Comparison of ENCODE assay signal across 12 mouse cellular contexts in genomic region chr9:27153861-27154260, GRCm38 (mm10). TPM values are rescaled to one million over a fixed set of nuclear protein-coding genes. Genes with fewer than 3 reads are reported as not detected.
DNase-seq lines count a peak whose midpoint lies in the region; ATAC-seq and TF ChIP-seq lines count a peak whose summit lies in the region.
"Had no signal": no experiment of that assay in that cellular context is flagged by ENCODE, and none has a peak within 500 bp of the region (broad histone marks: within the 10 kb centered on the region; RNA-seq: fewer than 3 reads in every experiment).

No protein-coding gene starts in this region.

- H3K9me3 ChIP-seq in kidney, embryonic 15.5 days (replicated peaks), result no peaks in the 10 kb centered on the region
- H3K9me3 ChIP-seq in embryonic facial prominence, embryonic 15.5 days (replicated peaks), result no peaks in the 10 kb centered on the region
- H3K9me3 ChIP-seq in hindbrain, postnatal 0 days (ENCODE audit: low read length), result no peaks in the 10 kb centered on the region
- no peaks in the 10 kb centered on the region for H3K9me3 ChIP-seq in neural tube, embryonic 14.5 days (ENCODE audit: control insufficient read depth, low read length)
- H3K9me3 ChIP-seq: liver, embryonic 15.5 days had no signal

- no peak overlapping the region for H3K27ac ChIP-seq in kidney, embryonic 15.5 days
- no peak overlapping the region for H3K27ac ChIP-seq in embryonic facial prominence, embryonic 15.5 days (replicated peaks)
- H3K27ac ChIP-seq in hindbrain, postnatal 0 days, result no peak overlapping the region
- H3K27ac ChIP-seq in neural tube, embryonic 14.5 days (ENCODE audit: low read depth, low read length), result no peak overlapping the region
- H3K27ac ChIP-seq: liver, embryonic 15.5 days had no signal

- peaks cover 21% of the 10 kb centered on the region for H3K4me1 ChIP-seq in kidney, embryonic 15.5 days
- peaks cover 19% of the 10 kb centered on the region for H3K4me1 ChIP-seq in embryonic facial prominence, embryonic 15.5 days
- H3K4me1 ChIP-seq in hindbrain, postnatal 0 days (ENCODE audit: insufficient read depth, low read length), result peaks cover 15% of the 10 kb centered on the region; the same call in 1 of the 2 replicates
- peaks cover 25% of the 10 kb centered on the region for H3K4me1 ChIP-seq in neural tube, embryonic 14.5 days (ENCODE audit: control insufficient read depth, insufficient read depth, low read length)
- H3K4me1 ChIP-seq: liver, embryonic 15.5 days had no signal

- WGBS in kidney, embryonic 15.5 days, result 77% methylated on average over 4 of the region's 4 CpGs
- WGBS in embryonic facial prominence, embryonic 15.5 days, result 66% methylated on average over 4 of the region's 4 CpGs
- 38% methylated on average over 4 of the region's 4 CpGs for WGBS in hindbrain, postnatal 0 days
- WGBS in neural tube, embryonic 14.5 days, result 50% methylated on average over 4 of the region's 4 CpGs

- peak overlapping the region; percentile 85; the same call in 1 of the 2 replicates for H3K4me2 ChIP-seq in kidney, embryonic 15.5 days
- peak overlapping the region; percentile 69; the same call in 1 of the 2 replicates for H3K4me2 ChIP-seq in embryonic facial prominence, embryonic 15.5 days (replicated peaks)
- H3K4me2 ChIP-seq in hindbrain, postnatal 0 days (ENCODE audit: low read depth, low read length), result peak overlapping the region; percentile 62
- peak overlapping the region; percentile 69 for H3K4me2 ChIP-seq in neural tube, embryonic 14.5 days (ENCODE audit: low read depth, low read length)
- H3K4me2 ChIP-seq: liver, embryonic 15.5 days had no signal

- TF ChIP-seq CTCF in hindbrain, postnatal 0 days (IDR thresholded peaks at IDR 0.05; ENCODE audit: low read depth), result no peak

- no peak for ATAC-seq in kidney, embryonic 15.5 days (replicated peaks; ENCODE audit: low FRiP score)
- no peak for ATAC-seq in embryonic facial prominence, embryonic 15.5 days (ENCODE audit: insufficient number of reproducible peaks, low FRiP score, low TSS enrichment, low read depth)
- no peak for ATAC-seq in hindbrain, postnatal 0 days
- no peak for ATAC-seq in neural tube, embryonic 14.5 days (ENCODE audit: low read depth)
- ATAC-seq in granulocyte monocyte progenitor cell, adult 5-6 weeks (replicated peaks; ENCODE audit: poor library complexity, severe bottlenecking), result no peak

- H3K27me3 ChIP-seq in kidney, embryonic 15.5 days, result peaks cover 6% of the 10 kb centered on the region; the same call in 1 of the 2 replicates
- no peaks in the 10 kb centered on the region for H3K27me3 ChIP-seq in embryonic facial prominence, embryonic 15.5 days
- no peaks in the 10 kb centered on the region for H3K27me3 ChIP-seq in hindbrain, postnatal 0 days (ENCODE audit: insufficient read depth, low read length)
- no peaks in the 10 kb centered on the region for H3K27me3 ChIP-seq in neural tube, embryonic 14.5 days (ENCODE audit: control insufficient read depth, insufficient read depth, low read length)

- no peak overlapping the region for H3K9ac ChIP-seq in kidney, embryonic 15.5 days
- no peak overlapping the region for H3K9ac ChIP-seq in embryonic facial prominence, embryonic 15.5 days
- H3K9ac ChIP-seq in hindbrain, postnatal 0 days (replicated peaks; ENCODE audit: low read length), result no peak overlapping the region; the same call in 1 of the 2 replicates
- H3K9ac ChIP-seq in neural tube, embryonic 14.5 days (replicated peaks; ENCODE audit: low read depth, low read length), result peak overlapping the region; percentile 76; the same call in 1 of the 2 replicates
- H3K9ac ChIP-seq: liver, embryonic 15.5 days had no signal

- intact Hi-C loops in left cerebral cortex, postnatal 10 days (cut with DNase I), result no loop called here

- H3K36me3 ChIP-seq in kidney, embryonic 15.5 days, result no peaks in the 10 kb centered on the region
- H3K36me3 ChIP-seq in embryonic facial prominence, embryonic 15.5 days, result no peaks in the 10 kb centered on the region
- H3K36me3 ChIP-seq in hindbrain, postnatal 0 days (ENCODE audit: insufficient read depth, low read length), result no peaks in the 10 kb centered on the region
- H3K36me3 ChIP-seq in neural tube, embryonic 14.5 days (ENCODE audit: control insufficient read depth, insufficient read depth, low read length), result no peaks in the 10 kb centered on the region
- H3K36me3 ChIP-seq: liver, embryonic 15.5 days had no signal

- H3K4me3 ChIP-seq in kidney, embryonic 15.5 days (replicated peaks), result peak overlapping the region; percentile 81; the same call in 1 of the 2 replicates
- peak overlapping the region; percentile 75; the same call in 1 of the 2 replicates for H3K4me3 ChIP-seq in embryonic facial prominence, embryonic 15.5 days (replicated peaks)
- peak overlapping the region; percentile 60; the same call in 1 of the 2 replicates for H3K4me3 ChIP-seq in hindbrain, postnatal 0 days (ENCODE audit: low read length)
- peak overlapping the region; percentile 88 for H3K4me3 ChIP-seq in neural tube, embryonic 14.5 days (ENCODE audit: low read depth, low read length)
- H3K4me3 ChIP-seq: liver, embryonic 15.5 days had no signal

- DNase-seq in kidney, adult 9 months, result no peak
- DNase-seq in hindbrain, postnatal 0 days (ENCODE audit: low spot score), result no peak
- no peak for DNase-seq in left cerebral cortex, postnatal 10 days (ENCODE audit: extremely low spot score in 1 of 2, low spot score in 2 of 2)
- DNase-seq in right cerebral cortex, postnatal 14 days, result no peak
- DNase-seq: cerebellum, postnatal 36 days; gastrocnemius, postnatal 25 days; kidney, postnatal 4 days had no signal

RNA-seq across cellular contexts. Expression of gene Jam3, which starts 1.4 kb away (rescaled TPM):
- polyA plus RNA-seq in kidney, embryonic 15.5 days (2015; fragmentation: Nextera tagmentation; extraction: Ambion mirVana), result 82.3 and 83.1 TPM in 2 replicates
- 94.7 and 104 TPM in 2 replicates for polyA plus RNA-seq in embryonic facial prominence, embryonic 15.5 days (2015; fragmentation: Nextera tagmentation; extraction: Ambion mirVana)
- total RNA-seq in hindbrain, postnatal 0 days (2014; rRNA removed), result 33.8 and 37.6 TPM in 2 replicates
- 28.9 and 32.6 TPM in 2 replicates for polyA plus RNA-seq in hindbrain, postnatal 0 days (2015; fragmentation: Nextera tagmentation; extraction: Ambion mirVana)
- 36.1 and 49.7 TPM in 2 replicates for polyA plus RNA-seq in neural tube, embryonic 14.5 days (2014; fragmentation: Nextera tagmentation; extraction: Ambion mirVana)
- 10 to 100 TPM; 20.1 to 24.9 TPM for total RNA-seq in left cerebral cortex, postnatal 10 days (2021)
- total RNA-seq in granulocyte monocyte progenitor cell, adult 5-6 weeks (2014; fragmentation: Nextera tagmentation), result not detected in 2 replicates
- 0.22 and 0.26 TPM in 2 replicates for total RNA-seq in granulocyte monocyte progenitor cell, adult 5-6 weeks (2017)
